Mouse (Mus musculus) CD4-positive naive resting alpha-beta T cell, adult 76 days (primary cell): ENCODE measurements around the gene Fam221b. TPM values are rescaled to one million over a fixed set of nuclear protein-coding genes. Genes with fewer than 3 reads are reported as not detected.

Experiments
- total RNA-seq: library from RNA; stranded (reverse); gene quantifications from one replicate; pipeline ENCODE4 v1.2.4, GENCODE M21; 2023

Gene Fam221b
- not detected for total RNA-seq

DNA sequence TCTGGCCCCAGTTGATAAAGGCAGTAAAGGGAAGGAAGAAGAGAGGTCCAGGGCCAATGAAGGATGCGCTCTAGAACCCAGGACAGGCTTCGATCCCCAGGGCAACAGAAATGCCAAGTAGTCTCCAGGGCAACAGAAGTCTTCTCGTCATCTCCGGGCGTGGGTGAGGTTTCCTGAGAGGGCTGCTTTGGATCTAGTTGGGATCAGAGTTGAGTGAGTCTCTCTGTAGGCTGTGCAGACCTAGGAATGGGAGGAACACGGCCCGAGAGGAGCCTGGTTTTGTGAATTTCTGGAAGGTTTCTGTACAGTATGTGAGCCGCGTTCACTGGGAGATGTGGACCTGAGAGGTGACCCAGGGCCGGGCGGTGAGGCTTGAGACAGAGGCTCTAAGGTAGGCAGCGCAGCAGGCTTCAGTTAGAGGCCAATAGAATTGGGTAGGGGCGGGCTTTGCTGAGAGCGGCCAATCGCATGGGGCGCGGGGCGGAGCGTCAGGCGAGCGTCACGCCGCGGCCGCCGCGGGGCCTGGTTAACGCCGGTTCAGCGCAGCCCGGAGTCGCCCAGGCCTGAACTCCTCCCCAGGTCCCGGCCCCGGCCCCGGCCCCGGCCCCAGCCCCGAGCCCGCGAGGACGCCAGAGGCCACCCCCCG is at the start of gene Fam221b, which contains the start of gene Tmem8b:
TSS of gene Fam221b (minus strand) at position 364 of the 646 bp plus-strand sequence.
TSS of gene Tmem8b (plus strand) at position 190 of the 646 bp plus-strand sequence.

DNA sequence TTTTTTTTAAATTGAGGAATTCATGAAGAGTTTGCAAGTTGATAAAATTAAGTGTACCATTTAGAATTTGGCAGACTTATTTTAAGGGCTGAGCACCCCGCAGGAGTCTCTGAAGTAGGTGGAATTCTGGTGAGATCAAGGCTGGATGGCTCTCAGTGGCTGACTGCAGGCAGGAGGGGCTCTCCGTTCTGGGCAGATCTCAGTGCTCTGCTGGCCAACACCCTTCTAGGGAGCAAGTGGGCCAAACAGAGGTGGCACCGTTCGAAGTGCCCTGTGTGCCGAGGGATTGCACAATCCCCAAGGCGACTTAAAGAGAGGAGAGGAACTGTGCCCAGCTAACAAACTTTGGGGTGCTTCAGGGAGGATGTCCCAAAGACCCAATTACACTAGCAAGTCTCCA is 40.9 kb upstream of the Fam221b start, which contains the start of gene Olfr71:
TSS of gene Olfr71 (minus strand) at position 387 of the 400 bp plus-strand sequence.

DNA sequence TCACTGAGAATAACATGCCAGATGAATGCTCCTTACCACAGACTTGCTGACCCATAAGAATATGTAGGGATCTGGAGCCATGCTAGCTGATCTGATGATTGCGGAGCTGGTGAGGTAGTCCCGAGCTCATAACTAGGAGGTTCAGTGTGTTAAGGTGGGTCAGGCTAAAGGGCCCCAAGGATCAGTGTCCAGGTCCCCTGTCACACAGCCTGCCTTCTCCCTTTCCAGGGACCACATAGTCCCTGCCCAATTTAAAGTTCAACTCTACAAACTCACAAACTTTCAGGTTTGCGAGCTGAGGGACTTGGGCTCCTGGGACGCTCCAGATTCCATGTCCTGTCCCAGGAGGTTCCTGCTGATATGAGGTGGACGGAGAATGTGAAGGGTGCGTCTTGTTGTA is 31.8 kb upstream of the Fam221b start, which contains the start of gene Olfr70:
TSS of gene Olfr70 (minus strand) at position 101 of the 400 bp plus-strand sequence.

DNA sequence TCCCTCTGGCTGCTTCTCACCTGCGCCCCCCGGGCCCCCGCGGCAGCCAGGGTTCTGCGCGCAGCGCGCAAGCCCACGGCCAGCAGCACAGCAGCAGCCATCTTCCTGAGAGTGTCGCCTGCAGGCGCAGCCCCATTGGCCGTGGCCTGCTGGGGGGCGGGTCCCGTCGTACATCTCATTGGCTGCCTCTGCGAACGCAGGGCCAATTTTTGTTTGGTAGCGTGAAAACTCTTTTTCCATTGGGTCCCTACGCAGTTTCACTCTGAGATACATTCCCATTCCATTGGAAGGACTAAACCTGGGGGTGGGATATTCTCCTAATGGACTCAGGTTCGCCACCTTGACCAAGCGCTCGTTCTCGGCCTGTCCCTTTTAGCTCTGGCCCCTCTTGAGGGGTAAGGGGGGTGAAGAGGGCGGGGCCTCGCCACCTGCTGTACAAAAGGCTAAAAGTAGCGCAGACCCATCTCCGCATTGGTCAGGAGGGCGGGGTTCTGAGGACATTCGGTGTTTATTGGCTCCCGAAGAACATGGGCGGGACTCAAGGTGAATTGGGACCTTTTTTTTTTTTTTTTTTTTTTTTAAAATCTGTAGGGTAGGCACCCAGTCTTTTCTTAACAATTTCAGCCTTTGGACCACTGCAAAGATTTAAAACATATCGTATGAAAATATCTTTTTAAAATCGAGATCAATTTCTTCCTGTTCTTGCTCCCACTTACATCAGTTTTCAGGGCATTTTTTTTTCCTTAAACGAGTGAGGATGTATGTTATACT is 12.4 kb downstream of the Fam221b start, which contains the start of gene Hint2:
TSS of gene Hint2 (minus strand) at position 128 of the 771 bp plus-strand sequence.

DNA sequence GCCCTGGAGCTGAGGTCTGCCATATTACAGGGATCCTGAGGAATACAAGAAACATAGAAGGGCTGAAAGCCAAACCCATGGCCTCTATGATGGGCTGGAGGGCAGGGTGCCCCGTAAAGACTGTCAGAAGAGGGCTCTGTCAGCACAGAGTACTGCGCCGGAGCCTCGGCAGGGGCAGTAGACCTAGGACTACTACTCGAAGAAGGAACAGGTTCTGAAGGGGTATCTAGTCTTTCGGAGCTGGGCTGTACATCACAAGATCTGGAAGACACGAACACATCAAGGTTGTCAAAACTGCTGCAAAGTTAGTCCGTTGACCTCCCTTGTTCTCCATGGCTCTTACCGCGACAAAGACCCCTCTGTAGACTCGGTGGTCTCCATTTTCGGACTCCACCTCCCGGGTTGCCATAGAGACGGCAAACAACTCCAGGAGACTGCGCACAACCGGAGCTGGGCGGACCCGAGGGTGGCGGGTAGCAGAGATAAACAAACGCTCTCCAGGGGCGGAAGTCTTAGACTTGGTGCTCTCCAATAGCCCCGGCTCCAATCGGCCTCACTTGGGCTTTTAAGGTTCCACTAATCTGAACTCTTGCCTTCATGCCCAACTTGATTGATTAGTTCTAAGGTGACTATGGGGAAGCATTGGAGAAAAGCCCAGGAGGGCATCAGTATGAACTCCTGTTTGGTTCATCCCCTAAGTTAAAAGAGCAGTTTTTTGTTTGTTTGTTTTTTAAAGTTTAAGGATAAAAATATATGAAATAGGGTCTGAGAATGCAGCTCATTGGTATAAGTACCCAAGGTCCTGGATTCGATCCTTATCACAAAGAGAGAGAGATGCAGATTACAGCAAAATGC is 15.6 kb downstream of the Fam221b start, which contains the start of gene Spag8:
TSS of gene Spag8 (minus strand) at position 434 of the 855 bp plus-strand sequence.

DNA sequence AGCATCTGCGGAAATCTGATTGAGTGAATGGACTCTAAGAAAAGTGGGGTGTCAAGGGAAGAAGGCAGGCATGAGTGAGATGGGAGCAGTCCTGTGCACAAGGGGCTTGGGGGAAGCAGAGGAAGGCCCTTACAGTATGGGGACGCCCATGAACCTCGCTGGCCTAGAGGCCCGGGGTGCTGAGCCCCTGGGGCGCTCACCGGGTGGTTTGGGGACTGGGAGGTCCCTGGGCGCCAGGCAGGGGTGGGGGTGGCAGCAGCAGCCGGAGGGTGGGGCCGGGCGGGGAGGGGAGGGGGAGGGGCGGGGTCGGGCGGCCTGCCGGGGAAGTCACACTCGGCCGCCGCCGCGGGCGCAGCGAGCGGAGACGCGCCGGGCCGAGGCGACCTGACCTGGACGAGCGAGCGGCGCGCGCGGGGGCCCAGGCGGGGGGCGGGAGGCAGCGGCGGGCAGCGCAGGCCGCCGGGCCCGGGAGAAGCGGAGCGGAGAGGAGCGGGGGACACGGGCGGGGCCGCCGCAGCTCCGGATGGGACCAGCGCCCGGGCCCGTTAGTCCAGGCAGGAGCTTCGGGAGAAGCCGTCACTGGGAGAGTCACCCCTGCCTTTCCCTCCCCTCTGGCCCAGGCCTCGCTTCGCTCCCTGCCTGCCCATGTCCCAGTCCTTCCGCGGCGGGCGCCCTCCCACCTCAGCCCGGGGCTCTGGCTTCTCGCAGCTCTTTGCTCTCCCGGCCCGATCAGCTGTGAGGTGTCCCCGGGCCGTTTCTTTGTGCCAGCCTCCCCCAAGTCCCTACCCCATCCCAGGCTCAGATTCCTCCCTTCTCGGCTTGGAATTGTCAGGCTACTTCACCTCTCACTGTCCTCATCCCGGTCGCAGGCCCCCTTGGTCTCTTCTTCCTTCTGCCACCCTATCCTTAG is 37.6 kb downstream of the Fam221b start, which contains the start of gene Npr2:
TSS of gene Npr2 (plus strand) at position 890 of the 910 bp plus-strand sequence.

Other genes starting within 250 kb of the Fam221b start
- not detected for gene Fam166b, start 240.0 kb downstream of the Fam221b start, total RNA-seq
- 35.3 TPM for gene Tesk1, start 227.2 kb downstream of the Fam221b start, total RNA-seq
- gene Cd72, start 214.5 kb downstream of the Fam221b start, total RNA-seq: 48.5 TPM
- gene Sit1, start 185.4 kb downstream of the Fam221b start, total RNA-seq: 60.7 TPM
- gene Ccdc107, start 176.2 kb downstream of the Fam221b start, total RNA-seq: 21.2 TPM
- gene Arhgef39, start 169.4 kb downstream of the Fam221b start, total RNA-seq: 3.0 TPM
- not detected for gene Car9, start 162.2 kb downstream of the Fam221b start, total RNA-seq
- not detected for gene Tpm2, start 145.4 kb downstream of the Fam221b start, total RNA-seq
- gene Creb3, start 106.8 kb downstream of the Fam221b start, total RNA-seq: 73.3 TPM
- 270 TPM for gene Tln1, start 106.5 kb downstream of the Fam221b start, total RNA-seq
- 34.1 TPM for gene Rgp1, start 90.4 kb downstream of the Fam221b start, total RNA-seq
- 26.5 TPM for gene Gba2, start 90.3 kb downstream of the Fam221b start, total RNA-seq
- gene Msmp, start 84.7 kb downstream of the Fam221b start, total RNA-seq: not detected
- gene Npr2, start 37.2 kb downstream of the Fam221b start, total RNA-seq: not detected
- gene Spag8, start 15.6 kb downstream of the Fam221b start, total RNA-seq: 0.62 TPM
- 17.1 TPM for gene Hint2, start 12.7 kb downstream of the Fam221b start, total RNA-seq
- gene Tmem8b, start 174 bp downstream of the Fam221b start, total RNA-seq: 4.6 TPM
- gene Olfr70, start 31.7 kb upstream of the Fam221b start, total RNA-seq: not detected
- not detected for gene Olfr71, start 41.1 kb upstream of the Fam221b start, total RNA-seq
- gene Hrct1, start 58.0 kb upstream of the Fam221b start, total RNA-seq: not detected
- gene Spaar, start 60.9 kb upstream of the Fam221b start, total RNA-seq: not detected
- gene Olfr159, start 101.9 kb upstream of the Fam221b start, total RNA-seq: not detected
- gene Olfr156, start 154.8 kb upstream of the Fam221b start, total RNA-seq: not detected
- gene Olfr157, start 171.1 kb upstream of the Fam221b start, total RNA-seq: not detected
- not detected for gene Olfr155, start 182.4 kb upstream of the Fam221b start, total RNA-seq
- gene Reck, start 206.4 kb upstream of the Fam221b start, total RNA-seq: 3.0 TPM